Mouse (Mus musculus) hindbrain, embryonic 15.5 days (tissue): Measurements from ENCODE around the gene Gm17455. TPM values are rescaled to one million over a fixed set of nuclear protein-coding genes. Genes with fewer than 3 reads are reported as not detected.

Source experiments
- ATAC-seq: fragments of 200-750 bp; cut with Nextera tagmentation; 2 replicates; pipeline ENCODE4 v1.8.0; 2017; ENCODE audit warnings: low read depth, moderate number of reproducible peaks, moderate TSS enrichment; ENCODE audit not compliant: low FRiP score
- H3K27ac ChIP-seq: fragments of 300-500 bp; sonication (generic); replicated peaks from 2 replicates; pipeline ENCODE4 v1.5.1; 2015; ENCODE audit warnings: mild to moderate bottlenecking, inconsistent platforms
- H3K27me3 ChIP-seq: fragments of 300-500 bp; sonication (generic); 2 replicates; pipeline ENCODE4 v1.6.1; 2015; ENCODE audit warnings: control low read depth, inconsistent platforms
- H3K36me3 ChIP-seq: fragments of 300-500 bp; sonication (generic); 2 replicates; pipeline ENCODE4 v1.6.1; 2015; ENCODE audit warnings: control low read depth, inconsistent platforms
- H3K4me1 ChIP-seq: fragments of 300-500 bp; sonication (generic); replicated peaks from 2 replicates; pipeline ENCODE4 v1.6.1; 2015; ENCODE audit warnings: control low read depth, inconsistent platforms
- H3K4me2 ChIP-seq: fragments of 300-500 bp; sonication (generic); 2 replicates; pipeline ENCODE4 v1.6.1; 2015; ENCODE audit warnings: moderate library complexity, mild to moderate bottlenecking, inconsistent platforms
- H3K4me3 ChIP-seq: fragments of 300-500 bp; sonication (generic); 2 replicates; pipeline ENCODE4 v1.5.1; 2015; ENCODE audit warnings: mild to moderate bottlenecking, inconsistent platforms
- H3K9ac ChIP-seq: fragments of 300-500 bp; sonication (generic); 2 replicates; pipeline ENCODE4 v1.6.1; 2015; ENCODE audit warnings: inconsistent platforms
- H3K9me3 ChIP-seq: fragments of 300-500 bp; sonication (generic); 2 replicates; pipeline ENCODE4 v1.6.1; 2016; ENCODE audit warnings: control low read depth, inconsistent platforms
- WGBS: fragments of 180-500 bp; shearing (Covaris S2); methylation state at CpG from one replicate; pipeline ENCODE4 v1.1.7; 2015; 5-methylcytosine and 5-hydroxymethylcytosine counted together
- polyA plus RNA-seq: library from polyadenylated mRNA; unstranded; fragments of >200 nt; fragmentation: Nextera tagmentation; extraction: Ambion mirVana; gene quantifications from 2 replicates; pipeline ENCODE4 v1.2.1, GENCODE M21; 2015

Gene Gm17455
- polyA plus RNA-seq, 1 experiment from 2014 or later: 16.8 TPM

DNA sequence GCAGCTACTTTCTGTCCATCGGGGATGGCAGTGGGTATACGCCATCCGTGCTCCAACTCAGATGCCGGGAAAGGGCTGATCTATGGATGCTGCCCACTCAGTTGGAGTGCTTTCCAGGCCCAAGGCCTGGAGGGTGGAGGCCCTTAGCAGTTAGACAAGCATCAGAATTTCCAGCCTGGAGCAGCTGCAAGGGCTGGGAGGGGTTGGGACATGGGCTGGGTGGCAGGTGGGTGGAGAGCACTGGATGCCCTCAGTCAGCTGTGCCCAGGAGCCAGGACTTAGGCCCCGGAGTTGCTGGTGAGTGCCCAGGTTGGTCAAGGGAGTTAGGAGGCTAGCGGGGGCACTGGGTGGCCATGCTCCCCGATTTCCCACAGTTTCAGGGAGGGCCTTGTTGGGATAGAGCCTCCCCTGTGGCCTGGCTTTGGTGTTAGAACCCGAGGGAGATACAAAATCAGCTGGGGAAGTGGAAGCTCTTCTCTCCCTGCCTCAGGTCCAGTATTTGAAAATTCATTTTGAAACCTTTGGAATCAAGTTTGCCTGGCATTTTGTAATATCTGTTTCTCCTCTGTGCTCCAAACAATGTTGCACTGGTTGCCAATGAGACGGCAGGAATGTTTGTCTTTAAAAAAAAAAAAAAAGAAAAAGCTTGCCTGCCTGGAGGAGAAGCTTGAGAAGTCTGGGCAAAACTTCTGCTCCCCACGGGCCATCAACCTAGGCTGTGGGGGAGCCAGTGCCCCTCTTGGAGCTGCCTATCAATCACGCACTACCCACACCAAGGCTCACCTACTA lies 1.2 kb downstream of the Gm17455 start:
- 69% methylated on average over 11 of the region's 11 CpGs for WGBS
- H3K4me2 ChIP-seq: peak overlapping the region; percentile 5

DNA sequence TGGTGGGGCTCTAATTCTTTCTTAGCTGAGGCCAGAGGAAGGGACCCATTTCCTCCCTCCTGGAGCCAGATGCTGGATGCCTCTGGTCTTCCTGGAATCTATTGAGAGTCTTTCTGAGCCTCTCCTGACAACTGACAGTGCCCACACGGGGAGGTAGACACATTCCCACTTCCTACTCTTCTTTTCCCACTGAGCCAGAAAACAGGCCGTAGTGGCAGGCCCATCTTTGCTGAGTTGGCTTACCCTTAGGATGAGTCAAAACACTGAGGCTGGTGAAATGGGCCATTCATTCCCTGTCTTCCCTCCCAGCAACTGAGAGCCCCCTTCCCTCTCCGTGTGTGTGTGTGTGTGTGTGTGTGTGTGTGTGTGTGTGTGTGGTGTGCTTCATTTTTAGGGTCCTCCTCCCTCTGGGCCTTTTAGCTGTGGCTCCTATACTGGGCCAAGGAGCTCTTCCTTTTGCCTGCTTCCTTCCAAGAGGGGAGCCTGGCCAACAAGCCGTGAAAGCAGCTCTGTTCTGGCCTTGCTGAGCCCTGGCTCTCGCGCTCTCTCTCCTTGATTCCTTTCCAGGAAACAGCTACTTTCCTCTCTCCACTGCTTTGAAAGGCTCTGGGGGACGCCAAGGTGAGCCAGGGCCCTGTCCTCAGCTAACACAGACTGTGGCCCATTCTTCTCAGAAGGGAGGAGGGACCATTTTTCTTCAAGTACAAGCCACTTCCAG lies 6.1 kb downstream of the Gm17455 start:
- ATAC-seq: peak; percentile 61
- Histone ChIP-seq H3K4me1 (peaks cover 3% of the 10 kb centered on the region; the same call in 1 of the 2 replicates), H3K9me3 (no peaks in the 10 kb centered on the region), H3K27ac (peak overlapping the region; percentile 17), H3K4me3 (no peak overlapping the region), H3K4me2 (no peak overlapping the region), H3K27me3 (no peaks in the 10 kb centered on the region; the same call in 1 of the 2 replicates), H3K36me3 (no peaks in the 10 kb centered on the region), H3K9ac (no peak overlapping the region)
- WGBS: 49% methylated on average over 7 of the region's 7 CpGs

More for the DNA sequence above, 1.2 kb downstream of the Gm17455 start:
- Histone ChIP-seq H3K9me3 (no peaks in the 10 kb centered on the region), H3K27ac (peak overlapping the region; percentile 38), H3K4me1 (peaks cover 3% of the 10 kb centered on the region; the same call in 1 of the 2 replicates), H3K9ac (0 out of 2 replicates have a peak overlapping the region, but pooled peaks have one; percentile 2), H3K36me3 (no peaks in the 10 kb centered on the region), H3K27me3 (no peaks in the 10 kb centered on the region), H3K4me3 (no peak overlapping the region)
- ATAC-seq: no peak

GRCm38 (mm10) chr10:60407831-60408230 lies 8.3 kb downstream of the Gm17455 start:
- ATAC-seq: peak; percentile 52
- no peak overlapping the region for H3K9ac ChIP-seq
- H3K9me3 ChIP-seq: no peaks in the 10 kb centered on the region
- 3% methylated on average over 5 of the region's 5 CpGs for WGBS
- no peak overlapping the region for H3K27ac ChIP-seq
- no peaks in the 10 kb centered on the region for H3K36me3 ChIP-seq
- H3K27me3 ChIP-seq: no peaks in the 10 kb centered on the region; the same call in 1 of the 2 replicates
- peaks cover 3% of the 10 kb centered on the region; the same call in 1 of the 2 replicates for H3K4me1 ChIP-seq
- H3K4me3 ChIP-seq: no peak overlapping the region
- H3K4me2 ChIP-seq: no peak overlapping the region

DNA sequence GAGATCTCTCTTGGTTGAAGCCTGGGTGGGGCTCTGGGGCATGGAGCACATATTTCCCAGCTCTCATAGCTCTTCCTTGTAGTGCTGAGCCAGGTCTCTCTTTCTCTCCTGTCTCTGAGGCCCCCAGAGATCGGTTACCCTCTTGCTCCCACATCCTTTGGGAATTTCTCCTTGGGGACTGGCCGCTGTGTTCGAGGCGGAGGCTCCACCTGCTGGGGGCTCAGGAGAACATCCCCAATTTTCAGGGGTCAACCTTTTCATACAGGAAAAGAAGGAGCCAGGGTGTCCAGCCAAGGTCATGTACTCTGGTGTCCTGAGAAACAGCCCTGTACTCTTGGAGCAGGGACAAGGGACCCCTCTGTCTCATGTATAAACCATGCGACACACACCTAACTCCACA lies 12.3 kb downstream of the Gm17455 start:
- H3K4me2 ChIP-seq: no peak overlapping the region

GRCm38 (mm10) chr10:60413756-60414155 lies 14.2 kb downstream of the Gm17455 start:
- no peak overlapping the region for H3K27ac ChIP-seq
- H3K27me3 ChIP-seq: no peaks in the 10 kb centered on the region; the same call in 1 of the 2 replicates
- 87% methylated on average over 2 of the region's 2 CpGs for WGBS
- H3K9ac ChIP-seq: no peak overlapping the region
- no peak for ATAC-seq
- no peaks in the 10 kb centered on the region for H3K9me3 ChIP-seq
- H3K4me2 ChIP-seq: no peak overlapping the region
- no peak overlapping the region for H3K4me3 ChIP-seq
- no peaks in the 10 kb centered on the region for H3K4me1 ChIP-seq
- H3K36me3 ChIP-seq: no peaks in the 10 kb centered on the region

More for the DNA sequence above, 12.3 kb downstream of the Gm17455 start:
- no peaks in the 10 kb centered on the region; the same call in 1 of the 2 replicates for H3K27me3 ChIP-seq
- ATAC-seq: no peak
- H3K9me3 ChIP-seq: no peaks in the 10 kb centered on the region
- H3K9ac ChIP-seq: no peak overlapping the region
- no peaks in the 10 kb centered on the region for H3K4me1 ChIP-seq
- no peaks in the 10 kb centered on the region for H3K36me3 ChIP-seq
- WGBS: 35% methylated on average over 5 of the region's 5 CpGs
- no peak overlapping the region for H3K27ac ChIP-seq
- H3K4me3 ChIP-seq: no peak overlapping the region

GRCm38 (mm10) chr10:60417041-60417440 lies 17.5 kb downstream of the Gm17455 start:
- no peak overlapping the region for H3K4me2 ChIP-seq
- no peaks in the 10 kb centered on the region for H3K9me3 ChIP-seq
- 83% methylated on average over 2 of the region's 2 CpGs for WGBS
- H3K27me3 ChIP-seq: no peaks in the 10 kb centered on the region
- no peak overlapping the region for H3K4me3 ChIP-seq
- no peak overlapping the region for H3K9ac ChIP-seq
- H3K36me3 ChIP-seq: no peaks in the 10 kb centered on the region
- H3K4me1 ChIP-seq: no peaks in the 10 kb centered on the region
- ATAC-seq: no peak
- no peak overlapping the region for H3K27ac ChIP-seq

DNA sequence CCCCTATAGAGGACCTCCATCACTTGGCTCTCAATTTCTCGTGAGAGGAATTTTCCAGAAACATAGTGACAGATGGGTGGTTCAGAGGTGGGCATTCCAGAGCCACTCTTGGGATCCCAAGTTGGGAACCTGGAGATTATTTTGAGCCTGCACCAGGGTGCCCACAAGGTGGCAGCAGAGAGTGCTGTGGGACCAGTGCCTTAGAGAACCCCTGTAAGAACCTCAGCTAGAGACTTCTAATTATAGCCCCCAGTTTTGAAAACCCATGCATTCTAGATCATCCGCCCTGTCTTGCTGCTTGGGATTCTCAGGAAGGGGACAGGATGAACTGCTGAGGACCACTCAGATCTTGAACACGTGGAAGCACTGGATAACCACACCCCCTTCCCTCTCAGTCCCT lies 18.6 kb downstream of the Gm17455 start:
- H3K4me3 ChIP-seq: no peak overlapping the region
- H3K4me2 ChIP-seq: no peak overlapping the region
- no peaks in the 10 kb centered on the region for H3K36me3 ChIP-seq
- H3K27ac ChIP-seq: no peak overlapping the region
- 8% methylated on average over 3 of the region's 3 CpGs for WGBS
- no peaks in the 10 kb centered on the region for H3K27me3 ChIP-seq
- no peaks in the 10 kb centered on the region for H3K4me1 ChIP-seq
- ATAC-seq: peak; percentile 38
- no peaks in the 10 kb centered on the region for H3K9me3 ChIP-seq
- no peak overlapping the region for H3K9ac ChIP-seq

- WGBS: 24% methylated on average over 4 of the region's 4 CpGs
- Histone ChIP-seq H3K36me3 (no peaks in the 10 kb centered on the region), H3K27me3 (no peaks in the 10 kb centered on the region), H3K27ac (no peak overlapping the region), H3K4me3 (no peak overlapping the region), H3K9ac (no peak overlapping the region), H3K4me2 (no peak overlapping the region), H3K9me3 (no peaks in the 10 kb centered on the region), H3K4me1 (no peaks in the 10 kb centered on the region)
- ATAC-seq: no peak
These were observed 20.1 kb downstream of the Gm17455 start for GRCm38 (mm10) chr10:60419624-60420023.

- Histone ChIP-seq H3K9me3 (no peaks in the 10 kb centered on the region), H3K9ac (no peak overlapping the region), H3K27ac (no peak overlapping the region), H3K4me3 (no peak overlapping the region), H3K27me3 (no peaks in the 10 kb centered on the region), H3K36me3 (no peaks in the 10 kb centered on the region), H3K4me2 (no peak overlapping the region), H3K4me1 (no peaks in the 10 kb centered on the region)
- ATAC-seq: no peak
- 63% methylated on average over 7 of the region's 7 CpGs for WGBS
These were observed 23.2 kb downstream of the Gm17455 start for GRCm38 (mm10) chr10:60422756-60423155.

DNA sequence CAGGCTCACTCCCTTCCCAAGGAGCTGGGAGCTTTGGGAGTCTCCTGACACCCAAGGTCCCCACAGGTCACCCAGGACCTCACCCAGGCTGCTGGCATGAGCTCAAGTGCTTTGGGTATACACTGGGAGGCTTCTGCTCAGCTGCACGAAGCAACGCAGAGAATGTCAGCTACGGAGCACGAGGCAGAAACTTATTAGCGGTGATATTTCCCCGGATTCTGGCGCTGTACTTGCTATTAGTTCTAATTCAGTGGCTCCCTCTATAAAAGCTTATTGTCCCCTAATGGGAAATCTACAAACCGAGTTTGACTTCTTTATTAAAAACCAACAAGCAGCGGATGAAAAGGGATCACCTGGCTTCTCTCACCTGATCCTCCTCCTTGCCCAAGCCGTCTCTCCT lies 30.5 kb downstream of the Gm17455 start:
- 27% methylated on average over 10 of the region's 10 CpGs for WGBS
- Histone ChIP-seq H3K4me3 (no peak overlapping the region), H3K9me3 (no peaks in the 10 kb centered on the region), H3K9ac (no peak overlapping the region), H3K27ac (peak overlapping the region; percentile 52), H3K36me3 (no peaks in the 10 kb centered on the region), H3K4me1 (peaks cover 22% of the 10 kb centered on the region), H3K27me3 (no peaks in the 10 kb centered on the region), H3K4me2 (peak overlapping the region; percentile 19)
- ATAC-seq: no peak; the same call in 1 of the 2 replicates

DNA sequence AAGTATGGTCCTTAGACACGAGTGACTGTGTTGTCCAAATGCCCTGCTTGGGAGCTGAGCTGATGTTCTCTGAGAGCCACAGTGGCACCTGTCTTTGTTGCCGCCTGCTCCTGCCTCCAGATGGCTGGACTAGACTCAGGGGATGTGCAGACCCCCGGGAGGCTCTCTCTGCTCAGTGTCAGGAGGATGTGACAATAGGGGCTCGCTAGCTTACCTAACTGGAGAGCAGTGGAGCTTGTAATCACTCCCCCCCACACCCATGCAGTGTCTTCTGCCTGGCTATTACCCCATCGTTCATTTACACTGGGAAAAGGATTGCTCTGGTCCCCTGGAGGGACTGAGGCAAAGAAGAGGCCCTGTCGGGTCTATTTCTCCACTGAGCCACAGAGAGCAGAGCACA lies 31.1 kb downstream of the Gm17455 start:
- Histone ChIP-seq H3K27ac (peak overlapping the region; percentile 52), H3K4me1 (peaks cover 22% of the 10 kb centered on the region), H3K9me3 (no peaks in the 10 kb centered on the region), H3K4me3 (no peak overlapping the region), H3K4me2 (0 out of 2 replicates have a peak overlapping the region, but pooled peaks have one; percentile 19), H3K36me3 (no peaks in the 10 kb centered on the region), H3K9ac (no peak overlapping the region), H3K27me3 (no peaks in the 10 kb centered on the region)
- 29% methylated on average over 6 of the region's 6 CpGs for WGBS
- ATAC-seq: no peak

GRCm38 (mm10) chr10:60432679-60433078 lies 33.2 kb downstream of the Gm17455 start:
- Histone ChIP-seq H3K27ac (no peak overlapping the region), H3K4me3 (no peak overlapping the region), H3K27me3 (no peaks in the 10 kb centered on the region), H3K4me1 (peaks cover 22% of the 10 kb centered on the region), H3K36me3 (no peaks in the 10 kb centered on the region), H3K9me3 (no peaks in the 10 kb centered on the region), H3K4me2 (no peak overlapping the region), H3K9ac (no peak overlapping the region)
- no peak for ATAC-seq
- 32% methylated on average over 4 of the region's 4 CpGs for WGBS
